Mouse (Mus musculus) forebrain, embryonic 16.5 days (tissue): ENCODE measurements around the gene Plxdc1. TPM values are rescaled to one million over a fixed set of nuclear protein-coding genes. Genes with fewer than 3 reads are reported as not detected.

Experiments
- ATAC-seq: fragments of 200-750 bp; cut with Nextera tagmentation; 2 replicates; pipeline ENCODE4 v1.8.0; 2017; ENCODE audit warnings: mild to moderate bottlenecking, moderate library complexity
- H3K27ac ChIP-seq: fragments of 300-500 bp; sonication (generic); 2 replicates; pipeline ENCODE4 v1.5.1; 2014; ENCODE audit warnings: low read length, control low read depth
- H3K27me3 ChIP-seq: fragments of 300-500 bp; sonication (generic); replicated peaks from 2 replicates; pipeline ENCODE4 v1.6.1; 2014; ENCODE audit warnings: low read length; ENCODE audit not compliant: control insufficient read depth, insufficient read depth
- H3K36me3 ChIP-seq: fragments of 300-500 bp; sonication (generic); 2 replicates; pipeline ENCODE4 v1.6.1; 2014; ENCODE audit not compliant: control insufficient read depth, insufficient read depth
- H3K4me1 ChIP-seq: fragments of 300-500 bp; sonication (generic); replicated peaks from 2 replicates; pipeline ENCODE4 v1.6.1; 2014; ENCODE audit warnings: low read length; ENCODE audit not compliant: control insufficient read depth, insufficient read depth
- H3K4me2 ChIP-seq: fragments of 300-500 bp; sonication (generic); 2 replicates; pipeline ENCODE4 v1.6.1; 2014; ENCODE audit warnings: mild to moderate bottlenecking, low read length, control low read depth
- H3K4me3 ChIP-seq: fragments of 300-500 bp; sonication (generic); replicated peaks from 2 replicates; pipeline ENCODE4 v1.5.1; 2014; ENCODE audit warnings: mild to moderate bottlenecking, low read length, control low read depth
- H3K9ac ChIP-seq: fragments of 300-500 bp; sonication (generic); replicated peaks from 2 replicates; pipeline ENCODE4 v1.6.1; 2014; ENCODE audit warnings: low read depth, low read length, control low read depth
- H3K9me3 ChIP-seq: fragments of 300-500 bp; sonication (generic); 2 replicates; pipeline ENCODE4 v1.6.1; 2016; ENCODE audit warnings: low read length; ENCODE audit not compliant: control insufficient read depth
- WGBS: fragments of 180-500 bp; shearing (Covaris S2); extraction: QIAGEN DNeasy Blood & Tissue Kit; methylation state at CpG from one replicate; pipeline ENCODE4 v1.1.7; 2014; 5-methylcytosine and 5-hydroxymethylcytosine counted together
- polyA plus RNA-seq: library from polyadenylated mRNA; unstranded; fragments of >200 nt; fragmentation: Nextera tagmentation; extraction: Ambion mirVana; gene quantifications from 2 replicates; pipeline ENCODE4 v1.2.1, GENCODE M21; 2015

Plxdc1 gene
- polyA plus RNA-seq, 1 experiment from 2014 or later: 0.96 TPM

- no peak for ATAC-seq
- Histone ChIP-seq H3K4me2 (no peak overlapping the region), H3K4me3 (no peak overlapping the region), H3K27me3 (peaks cover 4% of the 10 kb centered on the region; the same call in 1 of the 2 replicates), H3K9me3 (no peaks in the 10 kb centered on the region), H3K9ac (no peak overlapping the region), H3K36me3 (peaks cover 15% of the 10 kb centered on the region), H3K4me1 (peaks cover 14% of the 10 kb centered on the region), H3K27ac (no peak overlapping the region)
- WGBS: 53% methylated on average over 13 of the region's 13 CpGs
Observed at GRCm38 (mm10) chr11:98005076-98005475, 18.8 kb upstream of the Plxdc1 start.

GRCm38 (mm10) chr11:98004161-98004560 lies 17.9 kb upstream of the Plxdc1 start:
- Histone ChIP-seq H3K4me1 (peaks cover 14% of the 10 kb centered on the region), H3K9ac (no peak overlapping the region), H3K4me2 (no peak overlapping the region), H3K27ac (no peak overlapping the region), H3K27me3 (peaks cover 4% of the 10 kb centered on the region; the same call in 1 of the 2 replicates), H3K9me3 (no peaks in the 10 kb centered on the region), H3K4me3 (no peak overlapping the region), H3K36me3 (peaks cover 12% of the 10 kb centered on the region)
- WGBS: 55% methylated on average over 8 of the region's 8 CpGs
- ATAC-seq: no peak

- Histone ChIP-seq H3K9me3 (no peaks in the 10 kb centered on the region), H3K27me3 (peaks cover 4% of the 10 kb centered on the region; the same call in 1 of the 2 replicates), H3K4me3 (no peak overlapping the region), H3K4me1 (peaks cover 14% of the 10 kb centered on the region), H3K27ac (no peak overlapping the region), H3K36me3 (peaks cover 10% of the 10 kb centered on the region), H3K4me2 (no peak overlapping the region), H3K9ac (0 out of 2 replicates have a peak overlapping the region, but pooled peaks have one; percentile 1)
- WGBS: 26% methylated on average over 17 of the region's 17 CpGs
- ATAC-seq: 0 out of 2 replicates have a peak, but pooled peaks have one; percentile 18
Observed at GRCm38 (mm10) chr11:98003171-98003671, 17.0 kb upstream of the Plxdc1 start.

- 0 out of 2 replicates have a peak overlapping the region, but pooled peaks have one; percentile 1 for H3K9ac ChIP-seq
- H3K4me1 ChIP-seq: peaks cover 14% of the 10 kb centered on the region
- 8% methylated on average over 12 of the region's 12 CpGs for WGBS
- H3K4me2 ChIP-seq: 0 out of 2 replicates have a peak overlapping the region, but pooled peaks have one; percentile 0
- no peak for ATAC-seq
- H3K27me3 ChIP-seq: peaks cover 4% of the 10 kb centered on the region; the same call in 1 of the 2 replicates
- H3K9me3 ChIP-seq: no peaks in the 10 kb centered on the region
- H3K27ac ChIP-seq: no peak overlapping the region
- no peak overlapping the region for H3K4me3 ChIP-seq
- H3K36me3 ChIP-seq: peaks cover 10% of the 10 kb centered on the region
Observed at GRCm38 (mm10) chr11:98002627-98003026, 16.4 kb upstream of the Plxdc1 start.

- Histone ChIP-seq H3K36me3 (peaks cover 8% of the 10 kb centered on the region), H3K9me3 (no peaks in the 10 kb centered on the region), H3K9ac (no peak overlapping the region), H3K4me1 (peaks cover 14% of the 10 kb centered on the region), H3K4me2 (no peak overlapping the region), H3K27ac (no peak overlapping the region), H3K27me3 (peaks cover 4% of the 10 kb centered on the region; the same call in 1 of the 2 replicates), H3K4me3 (no peak overlapping the region)
- no peak for ATAC-seq
- 63% methylated on average over 6 of the region's 6 CpGs for WGBS
Observed at GRCm38 (mm10) chr11:98001986-98002385, 15.7 kb upstream of the Plxdc1 start.

- Histone ChIP-seq H3K4me2 (no peak overlapping the region), H3K4me1 (peaks cover 14% of the 10 kb centered on the region), H3K9ac (no peak overlapping the region), H3K4me3 (no peak overlapping the region), H3K27ac (no peak overlapping the region), H3K36me3 (peaks cover 8% of the 10 kb centered on the region; the same call in 1 of the 2 replicates), H3K9me3 (no peaks in the 10 kb centered on the region), H3K27me3 (peaks cover 4% of the 10 kb centered on the region; the same call in 1 of the 2 replicates)
- no peak for ATAC-seq
- WGBS: 33% methylated on average over 11 of the region's 11 CpGs
Observed at GRCm38 (mm10) chr11:98001351-98001824, 15.1 kb upstream of the Plxdc1 start.

- no peak overlapping the region for H3K4me3 ChIP-seq
- no peak overlapping the region for H3K9ac ChIP-seq
- peaks cover 18% of the 10 kb centered on the region for H3K4me1 ChIP-seq
- H3K36me3 ChIP-seq: peaks cover 8% of the 10 kb centered on the region; the same call in 1 of the 2 replicates
- H3K4me2 ChIP-seq: no peak overlapping the region
- WGBS: 58% methylated on average over 7 of the region's 7 CpGs
- peaks cover 4% of the 10 kb centered on the region; the same call in 1 of the 2 replicates for H3K27me3 ChIP-seq
- no peak overlapping the region for H3K27ac ChIP-seq
- no peaks in the 10 kb centered on the region for H3K9me3 ChIP-seq
- ATAC-seq: no peak
Observed at GRCm38 (mm10) chr11:98000378-98001140, 14.3 kb upstream of the Plxdc1 start.

- H3K9ac ChIP-seq: no peak overlapping the region
- peaks cover 25% of the 10 kb centered on the region for H3K4me1 ChIP-seq
- no peak overlapping the region for H3K4me3 ChIP-seq
- 67% methylated on average over 5 of the region's 5 CpGs for WGBS
- H3K36me3 ChIP-seq: peaks cover 5% of the 10 kb centered on the region; the same call in 1 of the 2 replicates
- no peak overlapping the region for H3K4me2 ChIP-seq
- no peaks in the 10 kb centered on the region for H3K9me3 ChIP-seq
- peaks cover 4% of the 10 kb centered on the region; the same call in 1 of the 2 replicates for H3K27me3 ChIP-seq
- ATAC-seq: no peak
- H3K27ac ChIP-seq: no peak overlapping the region
Observed at GRCm38 (mm10) chr11:97999748-98000147, 13.5 kb upstream of the Plxdc1 start.

- Histone ChIP-seq H3K4me3 (no peak overlapping the region), H3K9ac (no peak overlapping the region), H3K4me1 (peaks cover 28% of the 10 kb centered on the region), H3K36me3 (no peaks in the 10 kb centered on the region), H3K9me3 (no peaks in the 10 kb centered on the region), H3K27ac (no peak overlapping the region), H3K4me2 (no peak overlapping the region), H3K27me3 (peaks cover 4% of the 10 kb centered on the region; the same call in 1 of the 2 replicates)
- no peak for ATAC-seq
- WGBS: 72% methylated on average over 7 of the region's 7 CpGs
Observed at GRCm38 (mm10) chr11:97998898-97999608, 12.8 kb upstream of the Plxdc1 start.
